Mouse (Mus musculus): ENCODE measurements around the gene Gcnt1. TPM values are rescaled to one million over a fixed set of nuclear protein-coding genes. Genes with fewer than 3 reads are reported as not detected.

Gcnt1 gene
- polyA plus RNA-seq, 1 experiment: 3.9 TPM

DNA sequence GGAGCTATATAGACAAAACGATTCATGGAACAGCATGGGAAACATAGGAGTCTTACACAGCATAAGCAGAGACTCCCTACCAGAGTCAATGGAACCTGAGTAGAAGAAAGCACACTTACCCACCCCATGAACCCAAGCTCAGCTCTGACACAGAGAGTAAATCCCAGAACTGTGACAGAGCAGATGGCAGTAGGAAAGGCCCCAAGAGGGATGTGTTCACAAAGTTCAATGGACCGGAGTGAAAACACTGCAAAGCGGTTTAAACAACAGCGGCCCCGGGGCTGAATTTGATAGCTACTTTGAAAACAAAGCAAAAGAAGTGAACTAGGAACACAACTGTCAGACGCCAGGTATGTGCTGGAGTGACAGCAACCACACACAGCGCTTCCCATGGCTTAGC lies 36.0 kb downstream of the Gcnt1 start:
- Histone ChIP-seq H3K27me3 (ENCODE audit: control insufficient read depth, insufficient read depth, low read length) (no peaks in the 10 kb centered on the region), H3K4me3 (replicated peaks; ENCODE audit: insufficient read depth, low read depth, low read length) (no peak overlapping the region), H3K27ac (ENCODE audit: insufficient read depth, low read length) (no peak overlapping the region), H3K4me1 (ENCODE audit: control insufficient read depth, insufficient read depth, low read length) (no peaks in the 10 kb centered on the region; the same call in 1 of the 2 replicates)
- TF ChIP-seq CTCF (IDR thresholded peaks at IDR 0.05; ENCODE audit: borderline replicate concordance, insufficient read depth, low read depth, low read length): no peak
- no peak for TF ChIP-seq POLR2A (IDR thresholded peaks at IDR 0.05; ENCODE audit: borderline replicate concordance, insufficient read depth, low read length)
- WGBS: 56% methylated on average over 7 of the region's 7 CpGs
- no peak for DNase-seq

DNA sequence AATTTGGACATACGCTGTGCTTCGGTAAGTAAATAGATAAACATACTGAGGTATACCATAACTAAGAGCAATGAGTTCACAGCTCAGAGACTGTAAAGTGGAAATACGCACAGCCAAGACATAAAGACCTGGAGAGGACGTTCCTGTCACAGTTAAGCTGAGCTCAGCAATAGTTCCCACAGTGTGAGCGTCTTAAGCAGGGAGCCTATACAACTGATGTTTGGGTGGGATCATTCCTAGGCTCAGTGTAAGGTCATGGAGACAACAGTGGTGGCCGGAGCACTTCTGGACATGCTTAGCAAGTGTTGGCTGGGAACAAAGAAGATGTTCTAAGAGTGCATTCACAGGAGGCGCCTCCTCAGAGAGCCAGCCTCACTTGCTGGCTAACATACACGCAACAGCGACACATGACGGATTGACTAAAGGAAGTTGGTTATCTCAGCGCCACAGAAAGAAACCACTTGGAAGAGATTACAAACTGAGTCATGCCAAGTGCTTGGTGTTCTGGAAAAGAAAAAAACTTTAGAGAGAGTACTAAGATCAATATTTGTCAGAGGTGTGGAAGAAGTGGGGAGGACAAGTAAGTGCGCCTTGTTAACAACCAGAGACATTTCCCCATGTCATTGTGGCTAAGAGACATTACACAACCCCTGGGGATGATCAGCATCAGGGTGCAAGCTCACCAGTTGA lies 37.9 kb downstream of the Gcnt1 start:
- Histone ChIP-seq H3K4me1 (ENCODE audit: control insufficient read depth, insufficient read depth, low read length) (no peaks in the 10 kb centered on the region; the same call in 1 of the 2 replicates), H3K27me3 (ENCODE audit: control insufficient read depth, insufficient read depth, low read length) (no peaks in the 10 kb centered on the region), H3K27ac (ENCODE audit: insufficient read depth, low read length) (no peak overlapping the region), H3K4me3 (replicated peaks; ENCODE audit: insufficient read depth, low read depth, low read length) (no peak overlapping the region)
- DNase-seq: no peak
- 94% methylated on average over 12 of the region's 12 CpGs for whole genome bisulfite sequencing
- no peak for TF ChIP-seq CTCF (IDR thresholded peaks at IDR 0.05; ENCODE audit: borderline replicate concordance, insufficient read depth, low read depth, low read length)
- TF ChIP-seq POLR2A (IDR thresholded peaks at IDR 0.05; ENCODE audit: borderline replicate concordance, insufficient read depth, low read length): no peak

DNA sequence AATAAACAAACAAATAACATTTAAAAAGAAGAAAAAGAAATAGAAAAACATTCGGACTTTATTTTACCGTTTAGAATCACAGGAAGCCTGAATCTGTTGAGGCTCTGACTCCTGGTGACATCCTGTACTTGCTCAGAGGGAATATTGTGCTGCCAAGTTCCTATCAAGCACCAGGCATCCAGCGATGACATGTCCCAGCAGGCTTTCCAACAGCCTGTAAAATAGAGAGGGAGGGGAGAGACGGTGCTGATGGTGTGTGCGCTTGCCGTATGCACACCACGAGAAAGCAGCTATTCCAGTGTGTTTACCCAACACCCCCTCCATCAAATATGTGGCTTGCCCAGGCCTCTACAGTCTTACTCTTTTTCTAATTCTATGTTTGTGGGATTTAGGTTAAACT lies 39.6 kb downstream of the Gcnt1 start:
- no peaks in the 10 kb centered on the region; the same call in 1 of the 2 replicates for H3K4me1 ChIP-seq (ENCODE audit: control insufficient read depth, insufficient read depth, low read length)
- peak; percentile 35 to 72 for DNase-seq
- TF ChIP-seq POLR2A (IDR thresholded peaks at IDR 0.05; ENCODE audit: borderline replicate concordance, insufficient read depth, low read length): no peak
- no peak for TF ChIP-seq CTCF (IDR thresholded peaks at IDR 0.05; ENCODE audit: borderline replicate concordance, insufficient read depth, low read depth, low read length)
- no peak overlapping the region for H3K27ac ChIP-seq (ENCODE audit: insufficient read depth, low read length)
- WGBS: 17% methylated on average over 7 of the region's 7 CpGs
- H3K27me3 ChIP-seq (ENCODE audit: control insufficient read depth, insufficient read depth, low read length): no peaks in the 10 kb centered on the region
- H3K4me3 ChIP-seq (replicated peaks; ENCODE audit: insufficient read depth, low read depth, low read length): no peak overlapping the region

DNA sequence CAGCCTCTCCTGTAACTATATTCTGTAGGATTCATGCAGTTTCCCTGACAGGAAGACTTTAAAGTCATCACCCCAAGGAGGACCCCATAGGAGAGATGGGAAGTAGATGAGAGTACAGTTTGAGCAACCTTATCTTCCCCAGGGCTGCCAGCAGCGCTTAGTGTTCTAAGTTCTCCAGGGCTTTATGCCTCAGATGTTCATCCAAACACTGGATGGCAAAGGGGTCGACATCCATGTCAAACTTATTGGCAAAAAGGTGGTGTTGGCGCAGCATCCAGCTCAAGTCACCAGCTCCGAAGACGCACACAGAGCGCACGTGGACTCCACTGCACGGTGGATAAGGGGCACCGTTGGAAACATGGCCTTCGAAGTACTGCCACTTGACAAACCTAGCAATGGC lies 43.7 kb downstream of the Gcnt1 start:
- H3K4me3 ChIP-seq (replicated peaks; ENCODE audit: insufficient read depth, low read depth, low read length): no peak overlapping the region
- no peak overlapping the region for H3K27ac ChIP-seq (ENCODE audit: insufficient read depth, low read length)
- no peaks in the 10 kb centered on the region for H3K27me3 ChIP-seq (ENCODE audit: control insufficient read depth, insufficient read depth, low read length)
- no peaks in the 10 kb centered on the region; the same call in 1 of the 2 replicates for H3K4me1 ChIP-seq (ENCODE audit: control insufficient read depth, insufficient read depth, low read length)
- no peak for DNase-seq
- TF ChIP-seq POLR2A (IDR thresholded peaks at IDR 0.05; ENCODE audit: borderline replicate concordance, insufficient read depth, low read length) (no peak), CTCF (IDR thresholded peaks at IDR 0.05; ENCODE audit: borderline replicate concordance, insufficient read depth, low read depth, low read length) (no peak)
- WGBS: 72% methylated on average over 10 of the region's 10 CpGs

DNA sequence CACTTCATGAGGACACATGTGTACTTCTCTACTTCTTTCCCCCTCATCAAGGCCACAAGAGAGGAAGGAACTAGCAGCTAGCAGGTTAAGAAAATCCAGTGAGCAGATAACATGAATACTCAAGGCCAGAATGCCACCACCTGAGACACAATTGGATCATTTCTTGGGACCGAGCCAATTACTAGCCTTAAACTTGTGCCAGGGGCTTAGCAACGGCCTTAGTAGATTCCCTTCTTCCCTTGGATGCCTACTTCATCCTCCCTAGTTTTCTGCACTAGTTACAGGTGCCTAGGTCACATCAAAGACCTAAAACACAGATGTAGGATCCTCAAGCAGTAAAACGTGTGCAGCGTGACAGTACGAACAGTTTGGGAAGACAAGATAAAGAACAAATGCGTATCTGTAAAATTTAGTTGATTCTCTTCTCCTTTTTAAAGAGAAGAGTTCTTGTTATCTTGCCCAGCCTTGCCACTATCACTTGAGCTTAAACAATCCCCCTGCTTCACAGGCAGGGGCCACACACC lies 44.7 kb downstream of the Gcnt1 start:
- TF ChIP-seq CTCF (IDR thresholded peaks at IDR 0.05; ENCODE audit: borderline replicate concordance, insufficient read depth, low read depth, low read length) (no peak), POLR2A (IDR thresholded peaks at IDR 0.05; ENCODE audit: borderline replicate concordance, insufficient read depth, low read length) (no peak)
- 72% methylated on average over 6 of the region's 6 CpGs for WGBS

DNA sequence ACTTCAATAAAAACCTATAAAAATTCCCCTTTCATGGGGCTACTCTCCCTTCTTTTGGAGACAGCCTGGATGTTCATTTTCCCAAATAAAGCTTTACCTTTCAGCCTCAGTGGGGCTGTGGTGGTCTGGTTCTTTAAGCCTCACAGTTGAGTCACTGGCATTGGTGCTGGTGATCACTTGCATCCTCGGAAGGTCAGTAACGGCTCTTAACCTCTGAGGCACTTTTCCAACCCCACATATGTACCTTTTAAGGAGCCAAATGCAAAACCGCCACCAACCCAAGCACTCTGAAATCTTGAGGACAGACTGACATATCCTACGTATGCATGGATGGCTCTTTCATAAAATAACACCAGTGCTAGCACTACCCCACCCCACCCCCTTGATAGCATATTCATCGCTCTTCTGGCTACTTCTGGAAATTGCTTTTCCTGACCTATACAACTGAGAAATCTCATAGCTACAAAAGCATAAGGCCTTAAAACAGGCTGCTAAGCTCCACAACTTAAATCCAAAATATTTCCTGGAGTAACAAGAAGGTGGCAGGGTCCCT lies 48.9 kb downstream of the Gcnt1 start:
- 83% methylated on average over 5 of the region's 5 CpGs for WGBS
- H3K27ac ChIP-seq (ENCODE audit: insufficient read depth, low read length): no peak overlapping the region
- no peaks in the 10 kb centered on the region; the same call in 1 of the 2 replicates for H3K4me1 ChIP-seq (ENCODE audit: control insufficient read depth, insufficient read depth, low read length)
- DNase-seq: no peak
- TF ChIP-seq POLR2A (IDR thresholded peaks at IDR 0.05; ENCODE audit: borderline replicate concordance, insufficient read depth, low read length) (no peak), CTCF (IDR thresholded peaks at IDR 0.05; ENCODE audit: borderline replicate concordance, insufficient read depth, low read depth, low read length) (no peak)
- H3K27me3 ChIP-seq (ENCODE audit: control insufficient read depth, insufficient read depth, low read length): no peaks in the 10 kb centered on the region
- H3K4me3 ChIP-seq (replicated peaks; ENCODE audit: insufficient read depth, low read depth, low read length): no peak overlapping the region

More for the DNA sequence above, 44.7 kb downstream of the Gcnt1 start:
- DNase-seq: peak in 1 of 2 experiments; percentile 57
- H3K4me3 ChIP-seq (replicated peaks; ENCODE audit: insufficient read depth, low read depth, low read length): no peak overlapping the region
- no peak overlapping the region for H3K27ac ChIP-seq (ENCODE audit: insufficient read depth, low read length)
- H3K4me1 ChIP-seq (ENCODE audit: control insufficient read depth, insufficient read depth, low read length): no peaks in the 10 kb centered on the region; the same call in 1 of the 2 replicates
- no peaks in the 10 kb centered on the region for H3K27me3 ChIP-seq (ENCODE audit: control insufficient read depth, insufficient read depth, low read length)

DNA sequence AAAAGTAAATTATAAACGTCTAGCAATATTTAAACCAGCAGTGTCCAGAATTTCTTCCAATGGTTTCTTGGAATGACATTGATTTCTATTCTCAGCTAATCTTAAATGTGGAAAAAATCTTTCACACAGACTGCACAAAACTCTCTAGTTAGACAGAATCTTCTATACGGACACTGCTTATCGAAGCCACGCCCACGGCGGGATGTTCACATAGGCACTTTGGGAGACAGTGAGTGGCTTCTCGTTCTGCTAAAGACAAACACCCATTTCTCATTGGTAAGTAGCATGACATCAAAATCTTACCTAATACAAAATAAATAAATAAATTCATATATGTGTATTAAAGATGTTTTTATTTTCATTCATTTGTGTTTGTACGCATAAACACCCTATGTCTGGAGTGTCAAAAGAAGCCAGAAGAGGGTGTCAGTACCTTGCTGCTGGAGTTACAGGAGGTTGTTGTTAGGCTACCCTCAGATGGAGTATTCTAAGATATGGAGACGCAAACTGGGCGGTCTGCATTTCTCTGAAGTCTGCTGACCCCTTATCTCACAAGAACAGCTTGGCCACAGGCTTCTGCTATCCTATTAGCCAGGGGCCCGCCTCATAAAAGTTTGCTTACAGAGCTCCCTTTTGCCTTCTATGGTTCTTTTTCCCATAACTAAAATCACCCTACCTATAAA lies 49.5 kb downstream of the Gcnt1 start:
- H3K27me3 ChIP-seq (ENCODE audit: control insufficient read depth, insufficient read depth, low read length): no peaks in the 10 kb centered on the region
- no peak overlapping the region for H3K27ac ChIP-seq (ENCODE audit: insufficient read depth, low read length)
- TF ChIP-seq CTCF (IDR thresholded peaks at IDR 0.05; ENCODE audit: borderline replicate concordance, insufficient read depth, low read depth, low read length): no peak
- no peak for TF ChIP-seq POLR2A (IDR thresholded peaks at IDR 0.05; ENCODE audit: borderline replicate concordance, insufficient read depth, low read length)
- H3K4me1 ChIP-seq (ENCODE audit: control insufficient read depth, insufficient read depth, low read length): no peaks in the 10 kb centered on the region; the same call in 1 of the 2 replicates
- no peak overlapping the region for H3K4me3 ChIP-seq (replicated peaks; ENCODE audit: insufficient read depth, low read depth, low read length)
- 96% methylated on average over 11 of the region's 11 CpGs for WGBS
- no peak for DNase-seq
